Mouse (Mus musculus) ES-E14 (cell line): ENCODE results near the gene Fignl1. TPM values are rescaled to one million over a fixed set of nuclear protein-coding genes. Genes with fewer than 3 reads are reported as not detected.

ENCODE experiments used
- DNase-seq: peaks from one replicate; pipeline ENCODE4 v3.0.0-alpha.2; 2013; ENCODE audit warnings: low read depth, low spot score
- H3K27ac ChIP-seq: 2 replicates; pipeline ENCODE4 v1.5.1; 2012; ENCODE audit warnings: low read depth, mild to moderate bottlenecking, low read length, moderate library complexity, mixed read lengths; ENCODE audit not compliant: poor library complexity, insufficient read depth, severe bottlenecking
- H3K36me3 ChIP-seq: 2 replicates; pipeline ENCODE4 v1.6.1; 2012; ENCODE audit warnings: mild to moderate bottlenecking, low read length, moderate library complexity, mixed read lengths; ENCODE audit not compliant: control insufficient read depth, poor library complexity, insufficient read depth, severe bottlenecking
- H3K4me1 ChIP-seq, 2 experiments: fragments of 150-350 bp in 1 of 2; sonication (generic) in 1 of 2; 2 replicates each; pipeline ENCODE4 v1.6.1; 2012; ENCODE audit warnings: low read length in 2 of 2, mild to moderate bottlenecking in 1 of 2, mixed read lengths in 1 of 2; ENCODE audit not compliant: control insufficient read depth in 2 of 2, insufficient read depth in 2 of 2, poor library complexity in 1 of 2
- H3K4me3 ChIP-seq, 2 experiments: fragments of 150-350 bp in 1 of 2; sonication (generic) in 1 of 2; 2 replicates each; pipeline ENCODE4 v1.5.1; 2012; ENCODE audit warnings: low read length in 2 of 2, low read depth in 1 of 2, mild to moderate bottlenecking in 1 of 2, mixed read lengths in 1 of 2; ENCODE audit not compliant: insufficient read depth in 1 of 2, poor library complexity in 1 of 2, severe bottlenecking in 1 of 2
- H3K9ac ChIP-seq: 2 replicates; pipeline ENCODE4 v1.6.1; 2012; ENCODE audit warnings: low read depth, mild to moderate bottlenecking, low read length, mixed read lengths; ENCODE audit not compliant: poor library complexity, insufficient read depth, severe bottlenecking
- H3K9me3 ChIP-seq: fragments of 150-350 bp; sonication (generic); 2 replicates; pipeline ENCODE4 v1.6.1; 2012; ENCODE audit warnings: low read depth, mild to moderate bottlenecking, low read length; ENCODE audit not compliant: control insufficient read depth, insufficient read depth
- CHD2 ChIP-seq: IDR thresholded peaks from 2 replicates; pipeline ENCODE4 v1.6.1; 2014; ENCODE audit warnings: mild to moderate bottlenecking, low read depth, low read length, inconsistent platforms
- HCFC1 ChIP-seq: IDR thresholded peaks from 2 replicates; pipeline ENCODE4 v1.6.1; 2012; ENCODE audit warnings: low read length, inconsistent platforms, borderline replicate concordance; ENCODE audit not compliant: insufficient read depth
- MAFK ChIP-seq: IDR thresholded peaks from 2 replicates; pipeline ENCODE4 v1.6.1; 2014; ENCODE audit warnings: mild to moderate bottlenecking, low read depth, low read length, inconsistent platforms; ENCODE audit not compliant: insufficient read depth
- ZC3H11A ChIP-seq: IDR thresholded peaks from 2 replicates; pipeline ENCODE4 v1.6.1; 2012; ENCODE audit warnings: low read depth, mild to moderate bottlenecking, inconsistent platforms, low read length, borderline replicate concordance
- ZNF384 ChIP-seq: IDR thresholded peaks from 2 replicates; pipeline ENCODE4 v1.6.1; 2012; ENCODE audit warnings: low read depth, low read length, inconsistent platforms
- in situ Hi-C, 2 experiments: fragments of 600-800 bp; cut with MboI; formaldehyde crosslinking; loops; one replicate each; pipeline ENCODE4 v1.15.1; 2025; ENCODE audit warnings: low sequenced_read_pairs in 2 of 2, inconsistent platforms in 1 of 2; ENCODE audit not compliant: unreplicated experiment in 2 of 2
- total RNA-seq: library from RNA; depleted of rRNA; stranded (reverse); fragments of 300-350 nt; gene quantifications from 2 replicates; pipeline ENCODE4 v1.2.3, GENCODE M21; 2012

Fignl1 gene
- total RNA-seq, 1 experiment, result 49.6 TPM

DNA sequence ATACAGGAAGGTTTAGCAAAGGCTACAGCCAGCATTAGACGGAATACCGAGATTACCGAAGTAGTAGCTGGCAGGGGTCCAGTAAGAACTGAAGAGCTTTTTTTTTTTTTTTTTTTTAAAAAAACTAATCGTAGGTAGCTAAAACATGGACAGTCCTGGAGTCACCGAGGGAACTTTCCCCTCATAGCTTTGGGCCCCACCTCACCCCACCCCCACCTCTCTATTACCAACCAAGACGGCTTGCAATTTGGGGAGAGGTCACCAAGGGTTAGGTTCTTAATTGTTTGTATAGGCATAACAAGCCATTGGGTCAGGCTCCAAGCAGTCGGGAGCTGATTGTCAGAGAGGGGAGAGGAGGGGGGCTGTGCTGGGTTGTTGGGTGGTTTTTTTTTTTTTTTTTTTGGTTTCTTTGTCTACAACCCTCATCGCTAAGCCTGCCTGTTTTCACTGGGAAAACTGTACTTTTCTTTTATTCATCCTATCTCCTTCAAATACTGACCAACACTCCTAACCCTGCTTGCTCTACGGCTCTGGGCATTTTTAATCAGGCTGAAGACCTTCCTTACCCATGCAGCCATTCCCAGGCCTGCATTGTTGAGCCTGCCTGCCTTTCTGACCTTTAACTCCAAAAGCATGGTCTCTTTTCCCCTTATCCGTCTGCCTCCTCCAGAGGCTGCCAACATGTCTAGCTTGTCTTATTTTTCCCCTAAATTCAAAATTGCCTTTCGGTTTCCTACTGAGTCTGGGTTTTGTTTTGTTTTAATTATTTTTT, 828 bp upstream of the Fignl1 start:
- peaks cover 4% of the 10 kb centered on the region in 2 experiments; a peak in 3 of 4 replicates for H3K4me1 ChIP-seq
- H3K4me3 ChIP-seq, result peak overlapping the region; percentile 72 to 78
- in situ Hi-C loops, result loop anchor here (5.0 kb wide), 1 partner anchor 163 kb away; no protein-coding TSS in a partner anchor
- H3K36me3 ChIP-seq, result peaks cover 4% of the 10 kb centered on the region
- H3K9ac ChIP-seq, result peak overlapping the region; percentile 99
- no peaks in the 10 kb centered on the region for H3K9me3 ChIP-seq
- DNase-seq, result peak; percentile 55
- peak; percentile 93 for TF ChIP-seq ZNF384
- no peak for TF ChIP-seq ZC3H11A
- peak overlapping the region; percentile 99 for H3K27ac ChIP-seq

DNA sequence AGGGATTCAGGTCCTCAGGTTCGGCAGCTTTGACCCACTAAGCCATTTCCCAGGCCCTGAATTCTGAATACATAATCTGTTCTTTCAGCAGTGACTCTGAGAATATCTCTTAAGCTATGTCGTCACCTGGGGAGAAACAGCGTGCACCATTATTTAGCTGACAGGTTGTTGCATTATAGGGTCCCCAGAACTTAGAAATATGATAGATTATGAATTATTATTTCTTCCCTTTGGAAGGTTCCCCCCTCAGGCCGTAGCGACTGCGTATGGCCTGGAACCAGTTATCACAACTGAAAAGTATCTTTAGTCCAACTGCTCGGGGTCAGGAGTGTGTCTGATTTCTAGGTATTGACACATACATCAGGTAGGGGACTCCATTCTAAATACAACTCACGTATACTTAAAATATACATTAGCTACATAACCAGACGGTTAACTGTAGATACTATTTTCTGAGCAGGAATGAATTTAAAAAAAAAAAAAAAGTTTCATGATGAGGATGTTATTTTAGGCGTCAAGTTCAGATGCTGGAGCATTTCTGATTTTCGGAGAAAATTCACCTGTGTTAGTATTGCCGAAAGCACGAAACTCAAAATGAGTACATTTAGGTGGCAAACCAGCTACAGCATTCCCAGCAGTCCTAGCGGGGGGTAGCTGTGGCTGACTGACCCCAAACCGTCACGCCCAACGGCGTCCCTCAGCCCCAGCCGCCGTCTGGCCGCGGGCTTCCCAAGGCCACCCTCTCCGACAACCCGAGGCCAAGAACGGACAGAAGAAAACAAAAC, 535 bp downstream of the Fignl1 start:
- H3K4me3 ChIP-seq, result peak overlapping the region; percentile 71 to 90
- in situ Hi-C loops, result no loop called here
- H3K36me3 ChIP-seq, result peaks cover 15% of the 10 kb centered on the region
- H3K4me1 ChIP-seq, result peaks cover 4% of the 10 kb centered on the region in 2 experiments; a peak in 3 of 4 replicates
- peak overlapping the region; percentile 99 for H3K9ac ChIP-seq
- TF ChIP-seq CHD2 (no peak; the same call in 1 of the 2 replicates), ZC3H11A (no peak), HCFC1 (no peak), ZNF384 (no peak; the same call in none of the 2 replicates), MAFK (no peak)
- no peak for DNase-seq
- peak overlapping the region; percentile 95 for H3K27ac ChIP-seq
- H3K9me3 ChIP-seq, result no peaks in the 10 kb centered on the region

DNA sequence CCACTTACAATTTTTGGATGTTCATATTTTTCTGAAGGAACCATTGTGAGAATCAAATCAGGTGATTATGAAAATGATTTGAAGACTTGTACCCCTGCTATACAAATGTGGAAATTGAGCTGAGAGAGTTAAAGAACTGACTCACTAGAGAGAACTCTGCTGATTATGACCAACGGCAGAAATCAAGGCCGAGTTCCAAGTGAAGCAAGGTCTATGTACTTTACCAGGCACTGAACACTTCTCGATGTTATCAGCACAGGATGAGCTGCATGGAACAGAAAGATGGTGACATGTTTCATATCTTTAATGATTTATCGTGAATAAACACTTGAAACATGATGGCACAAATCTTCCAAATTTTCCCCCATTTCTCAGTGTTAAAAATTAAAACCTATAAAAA, 2.8 kb downstream of the Fignl1 start:
- H3K4me3 ChIP-seq, result no peak overlapping the region
- H3K9me3 ChIP-seq, result no peaks in the 10 kb centered on the region
- peaks cover 31% of the 10 kb centered on the region for H3K36me3 ChIP-seq
- no peak overlapping the region for H3K27ac ChIP-seq
- no peak for DNase-seq
- no peak for TF ChIP-seq ZNF384
- TF ChIP-seq ZC3H11A, result no peak
- no peak for TF ChIP-seq CHD2
- no peak overlapping the region for H3K9ac ChIP-seq
- in situ Hi-C loops, result no loop called here
- H3K4me1 ChIP-seq, result peaks cover 0 to 2% of the 10 kb centered on the region in 2 experiments; a peak in 2 of 4 replicates

DNA sequence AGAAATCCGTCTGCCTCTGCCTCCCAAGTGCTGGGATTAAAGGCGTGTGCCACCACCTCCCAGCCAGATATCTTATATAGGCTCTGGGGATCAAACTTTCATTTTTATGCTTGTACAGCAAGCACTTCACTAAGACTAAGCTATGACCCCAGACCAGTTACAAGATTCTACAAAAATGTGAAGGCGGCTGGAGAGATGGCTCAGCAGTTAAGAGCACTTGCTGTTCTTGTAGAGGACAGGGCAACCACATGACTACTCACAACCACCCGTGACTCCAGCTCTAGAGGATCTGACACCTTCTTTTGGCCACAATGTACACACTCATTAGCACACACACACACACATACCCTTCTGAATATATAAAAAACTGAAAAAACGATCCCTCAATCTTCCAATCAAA, 4.3 kb downstream of the Fignl1 start:
- in situ Hi-C loops, result no loop called here
- H3K9ac ChIP-seq, result no peak overlapping the region
- H3K36me3 ChIP-seq, result peaks cover 35% of the 10 kb centered on the region
- H3K9me3 ChIP-seq, result no peaks in the 10 kb centered on the region
- H3K4me3 ChIP-seq, result no peak overlapping the region
- no peak for TF ChIP-seq CHD2
- TF ChIP-seq ZNF384, result no peak
- TF ChIP-seq ZC3H11A, result no peak
- TF ChIP-seq HCFC1, result no peak
- DNase-seq, result no peak
- H3K4me1 ChIP-seq, result no peaks in the 10 kb centered on the region
- no peak overlapping the region for H3K27ac ChIP-seq
